Mouse (Mus musculus): ENCODE data around the gene Gpx4.
A peak's percentile ranks its signal among the peaks of the same experiment; 100 is the strongest.

The Gpx4 gene

DNA sequence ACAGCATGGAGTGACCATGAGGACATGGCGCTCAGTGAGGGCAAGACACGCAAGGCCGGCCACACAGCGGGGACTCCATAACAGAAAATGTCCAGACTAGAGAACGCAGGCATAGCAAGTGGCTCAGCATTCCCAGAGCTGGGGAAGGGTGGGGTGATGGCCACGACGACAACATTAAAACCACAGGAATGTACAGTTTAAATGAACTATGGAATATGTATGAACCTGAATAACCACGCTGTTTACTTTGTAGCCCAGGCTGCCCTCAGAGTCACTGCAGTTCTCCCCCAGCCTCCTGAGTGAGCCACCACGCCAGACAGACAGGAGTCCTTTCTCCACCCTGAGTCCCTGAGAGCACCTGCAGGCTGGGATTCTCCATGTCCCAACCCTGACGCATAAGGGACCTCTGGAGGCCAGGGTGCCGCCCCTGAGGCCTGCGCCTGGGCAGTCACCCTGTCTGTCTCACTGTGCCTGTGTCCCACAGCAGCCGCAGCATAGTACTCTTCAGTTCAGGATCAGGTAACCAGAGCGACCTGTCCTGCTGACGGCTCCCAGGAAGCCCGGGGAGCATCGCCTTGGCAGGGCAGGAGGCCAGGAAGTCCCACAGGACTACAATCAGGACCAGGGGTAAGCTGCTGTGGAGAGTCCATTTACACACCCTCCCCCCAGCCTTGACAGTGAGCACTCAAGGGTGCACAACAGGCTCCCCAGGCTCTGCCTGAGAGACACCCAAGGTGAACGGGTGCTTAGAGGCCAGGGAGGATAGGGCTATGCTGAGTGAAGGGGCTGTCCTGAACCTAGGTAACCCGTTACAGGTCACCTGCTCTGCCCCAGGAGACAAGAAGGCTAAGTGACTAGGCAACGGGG lies 25.9 kb downstream of the Gpx4 start:
- DNase-seq (ENCODE audit: extremely low read depth, low read depth, low spot score), result no peak

- peak; percentile 50 for DNase-seq (ENCODE audit: extremely low read depth, low read depth, low spot score)
These were observed 28.0 kb downstream of the Gpx4 start for GRCm38 (mm10) chr10:80074813-80075601.

DNA sequence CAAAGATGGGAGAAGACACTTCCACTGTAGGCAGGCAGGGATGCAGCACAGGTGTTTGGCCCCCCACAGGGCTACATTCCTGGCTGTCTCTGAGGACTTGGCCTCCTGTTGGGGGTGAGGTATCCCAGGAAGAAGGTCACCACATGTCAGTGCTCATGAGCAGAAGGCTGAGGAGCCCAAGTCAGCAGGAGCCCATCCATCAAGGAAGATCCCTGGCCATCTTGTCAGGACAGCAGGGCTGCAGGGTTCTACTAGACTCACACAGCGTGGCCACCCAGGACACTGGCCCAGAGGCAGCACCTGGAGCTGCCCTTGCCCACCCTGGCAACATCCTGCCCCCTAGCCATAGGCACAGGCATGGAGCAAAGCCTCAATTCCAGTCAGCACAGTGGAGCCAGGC lies 29.0 kb downstream of the Gpx4 start:
- DNase-seq (ENCODE audit: extremely low read depth, low read depth, low spot score), result no peak

DNA sequence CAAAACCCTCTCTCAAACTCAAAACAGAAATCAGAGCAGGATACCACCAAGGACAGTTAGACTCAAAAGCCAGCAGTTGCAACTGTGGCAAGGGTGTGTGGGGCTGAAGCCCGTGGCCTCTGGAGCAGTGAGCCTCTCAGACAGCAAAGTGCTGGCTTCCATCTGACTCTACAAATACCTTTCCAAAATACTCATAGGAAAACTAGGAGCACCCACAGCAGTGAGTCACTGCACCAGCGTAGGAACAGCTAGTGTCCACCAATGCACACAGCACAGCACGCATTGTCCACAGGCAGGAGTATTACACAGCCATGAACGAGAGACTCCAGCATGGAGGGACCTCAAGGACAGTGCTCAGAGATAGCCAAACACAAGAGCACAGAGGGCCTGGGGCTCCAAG lies 29.4 kb downstream of the Gpx4 start:
- no peak for DNase-seq (ENCODE audit: extremely low read depth, low read depth, low spot score)

- no peak for DNase-seq (ENCODE audit: extremely low read depth, low read depth, low spot score)
These were observed 30.3 kb downstream of the Gpx4 start for GRCm38 (mm10) chr10:80077312-80077711.

DNA sequence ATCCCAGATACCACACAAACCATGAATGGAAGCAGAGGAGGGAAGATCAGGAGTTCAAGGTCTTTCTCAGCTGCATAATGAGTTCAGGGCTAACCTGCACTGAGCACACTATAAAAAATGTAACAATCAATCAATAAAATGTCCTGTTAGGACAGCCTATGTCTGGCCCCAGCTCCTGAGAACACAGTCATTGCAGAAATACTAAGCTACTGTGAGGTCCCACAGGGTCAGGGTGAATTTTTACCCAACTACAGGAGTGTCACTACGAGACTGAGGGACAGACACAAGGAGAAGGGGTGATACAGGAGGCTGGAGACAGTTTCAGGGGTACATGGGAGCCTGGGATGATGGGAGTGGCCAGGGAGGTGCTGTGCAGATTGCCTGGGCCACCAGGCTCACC lies 31.4 kb downstream of the Gpx4 start:
- no peak for DNase-seq (ENCODE audit: extremely low read depth, low read depth, low spot score)

DNA sequence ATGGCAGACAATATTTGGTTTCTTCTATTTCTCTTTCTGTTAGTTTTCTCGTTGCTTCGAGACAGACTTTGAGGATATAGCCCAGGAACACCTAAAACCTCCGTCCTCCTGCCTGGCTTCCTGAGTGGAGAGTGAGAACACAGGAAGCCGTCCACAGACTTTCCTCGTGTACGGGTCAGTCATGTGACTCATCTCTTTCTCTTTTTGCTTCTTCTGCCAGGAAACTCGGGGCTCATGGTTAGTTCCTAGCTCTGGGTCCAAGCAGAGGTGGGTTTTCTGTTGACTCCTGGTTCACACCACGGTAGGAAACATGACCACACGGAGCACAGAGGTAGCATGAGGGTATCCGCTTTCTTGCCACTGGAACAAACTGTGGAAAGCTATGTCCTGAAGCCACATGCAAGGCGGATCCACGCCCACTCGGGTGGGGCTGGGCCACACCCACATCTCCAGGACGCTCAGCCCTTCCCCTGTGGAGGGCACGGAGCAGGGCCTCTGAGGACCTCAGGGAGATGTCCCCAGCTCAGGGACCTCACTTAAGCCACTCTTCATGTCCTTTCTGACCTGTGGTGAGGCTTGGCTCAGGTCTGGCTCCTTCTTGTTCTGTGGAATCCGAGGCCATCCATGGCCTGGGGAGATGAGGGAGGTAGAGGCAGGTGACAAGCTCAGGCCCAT lies 33.6 kb downstream of the Gpx4 start:
- DNase-seq (ENCODE audit: extremely low read depth, low read depth, low spot score), result no peak

- no peak for DNase-seq (ENCODE audit: extremely low read depth, low read depth, low spot score)
These were observed 34.1 kb downstream of the Gpx4 start for GRCm38 (mm10) chr10:80081075-80081474.

- DNase-seq (ENCODE audit: extremely low read depth, low read depth, low spot score), result peak; percentile 42
These were observed 38.0 kb downstream of the Gpx4 start for GRCm38 (mm10) chr10:80084817-80085487.

DNA sequence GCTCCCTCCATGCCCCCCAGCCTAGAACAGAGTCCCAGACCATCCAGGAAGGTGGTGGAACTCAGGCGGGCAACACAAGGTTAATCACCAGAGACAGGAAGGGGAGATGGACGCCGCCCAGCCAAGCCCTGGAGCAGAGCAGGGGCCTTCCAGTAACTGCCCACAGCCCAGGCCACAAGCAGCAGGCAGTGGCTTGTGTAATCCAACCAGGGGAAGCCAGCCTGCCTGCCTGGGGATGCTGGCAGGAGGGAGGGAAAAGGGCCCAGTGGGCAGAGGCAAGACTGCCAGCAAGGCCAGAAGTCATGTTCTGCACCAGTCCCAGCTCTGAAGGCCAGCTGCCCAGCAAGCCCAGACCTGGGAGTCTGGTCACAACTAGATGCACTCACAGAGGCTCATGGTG lies 39.9 kb downstream of the Gpx4 start:
- no peak for DNase-seq (ENCODE audit: extremely low read depth, low read depth, low spot score)

GRCm38 (mm10) chr10:80087483-80087882 lies 40.5 kb downstream of the Gpx4 start:
- no peak for DNase-seq (ENCODE audit: extremely low read depth, low read depth, low spot score)

GRCm38 (mm10) chr10:80089146-80089545 lies 42.2 kb downstream of the Gpx4 start:
- no peak for DNase-seq (ENCODE audit: extremely low read depth, low read depth, low spot score)

GRCm38 (mm10) chr10:80091527-80091926 lies 44.6 kb downstream of the Gpx4 start:
- DNase-seq (ENCODE audit: extremely low read depth, low read depth, low spot score), result no peak

DNA sequence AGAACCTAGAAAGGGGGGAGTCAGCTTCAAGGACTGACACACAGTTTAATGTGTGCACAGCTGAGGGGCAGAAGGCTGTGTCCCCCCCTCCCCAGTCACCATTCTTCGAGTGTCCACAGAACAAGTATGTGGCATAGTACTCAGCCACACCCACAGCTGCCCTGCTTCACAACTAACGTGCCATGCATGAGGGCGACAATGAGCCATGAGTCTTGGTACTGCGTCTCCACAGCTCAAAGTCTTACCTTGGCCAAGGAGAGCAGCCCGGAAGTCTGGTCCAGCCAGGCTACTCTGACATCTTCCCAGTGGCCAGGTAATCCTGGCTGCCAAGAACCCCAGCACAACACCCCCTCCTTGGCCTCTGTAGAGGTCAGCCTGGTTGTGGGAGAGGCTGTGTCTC lies 45.7 kb downstream of the Gpx4 start:
- no peak for DNase-seq (ENCODE audit: extremely low read depth, low read depth, low spot score)

DNA sequence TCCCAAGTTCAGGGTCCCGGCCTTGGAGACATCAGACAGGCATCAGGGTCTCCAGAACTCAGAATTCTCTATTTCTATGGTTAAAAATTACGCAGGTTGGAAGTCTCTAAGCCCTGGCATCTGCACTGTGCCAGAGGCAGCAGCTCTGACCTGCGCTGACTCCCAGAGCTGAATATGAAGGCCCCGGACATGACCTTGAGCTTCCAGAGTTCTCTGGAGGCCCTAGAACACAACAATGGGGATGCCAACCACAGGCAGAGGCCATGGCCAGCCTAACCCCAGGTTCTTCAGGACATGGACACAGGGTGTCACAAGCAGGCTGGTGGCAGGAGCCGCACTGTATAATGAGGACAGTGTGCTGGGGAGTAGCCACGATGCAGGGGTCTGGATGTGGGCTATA lies 47.1 kb downstream of the Gpx4 start:
- no peak for DNase-seq (ENCODE audit: extremely low read depth, low read depth, low spot score)

DNA sequence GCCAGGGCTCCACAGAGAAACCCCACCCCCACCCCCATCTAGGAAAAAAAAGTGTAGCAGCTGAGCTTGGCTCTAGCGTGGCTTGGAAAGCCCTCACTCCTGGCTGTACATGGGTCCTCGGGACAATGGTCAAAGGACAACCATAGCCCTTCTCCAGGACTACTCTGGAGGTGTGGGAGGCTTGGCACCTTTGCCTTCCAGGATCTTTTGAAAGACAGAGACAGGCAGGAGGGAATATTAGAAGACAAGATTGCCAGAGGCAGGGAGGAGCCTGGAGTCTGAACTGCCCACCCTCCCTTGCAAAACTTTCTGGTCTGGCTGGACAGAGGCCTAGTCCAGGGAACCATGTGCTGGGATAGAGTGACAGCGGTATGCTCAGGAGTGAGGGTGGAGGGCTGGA lies 47.7 kb downstream of the Gpx4 start:
- DNase-seq (ENCODE audit: extremely low read depth, low read depth, low spot score), result no peak

DNA sequence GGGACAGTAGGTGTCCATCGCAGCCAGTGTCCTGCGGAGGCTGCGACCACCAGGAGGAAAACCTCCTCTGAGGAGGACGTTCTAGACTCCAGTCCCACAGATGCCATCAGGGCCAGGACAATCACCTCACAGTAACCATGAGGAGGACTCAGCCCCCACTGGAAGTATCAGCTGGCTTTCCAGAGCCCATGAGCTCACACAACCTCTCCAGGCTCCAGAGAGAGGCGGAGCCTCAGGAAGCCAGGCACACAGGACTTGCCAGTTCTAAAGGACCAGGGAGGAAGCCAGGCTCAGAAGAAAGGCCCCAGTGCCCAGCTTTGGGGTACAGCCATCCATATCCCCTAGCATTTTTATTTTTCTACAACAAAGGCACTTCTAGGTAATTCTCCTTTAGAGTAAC lies 48.6 kb downstream of the Gpx4 start:
- no peak for DNase-seq (ENCODE audit: extremely low read depth, low read depth, low spot score)

GRCm38 (mm10) chr10:80097275-80097674 lies 50.3 kb downstream of the Gpx4 start:
- no peak for DNase-seq (ENCODE audit: extremely low read depth, low read depth, low spot score)

DNA sequence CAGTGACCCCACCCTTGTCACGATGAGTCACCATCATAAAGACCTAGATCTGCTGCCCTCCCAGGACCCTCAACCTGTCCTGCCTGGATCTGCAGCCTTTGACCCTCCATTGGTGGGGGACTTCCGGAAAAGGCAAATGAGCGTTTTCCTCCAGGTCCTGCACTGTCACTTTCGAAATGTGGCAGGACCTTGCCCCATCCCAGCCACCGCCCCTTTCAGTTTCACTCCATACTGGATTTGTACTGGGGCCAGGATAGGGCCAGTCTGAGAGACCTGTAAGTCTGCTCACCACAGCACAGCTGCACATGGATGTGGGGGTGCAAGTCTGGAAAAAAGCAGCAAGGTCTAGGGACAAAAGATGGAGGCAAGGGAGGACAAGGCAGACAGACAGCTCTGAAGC lies 51.7 kb downstream of the Gpx4 start:
- DNase-seq (ENCODE audit: extremely low read depth, low read depth, low spot score), result no peak

DNA sequence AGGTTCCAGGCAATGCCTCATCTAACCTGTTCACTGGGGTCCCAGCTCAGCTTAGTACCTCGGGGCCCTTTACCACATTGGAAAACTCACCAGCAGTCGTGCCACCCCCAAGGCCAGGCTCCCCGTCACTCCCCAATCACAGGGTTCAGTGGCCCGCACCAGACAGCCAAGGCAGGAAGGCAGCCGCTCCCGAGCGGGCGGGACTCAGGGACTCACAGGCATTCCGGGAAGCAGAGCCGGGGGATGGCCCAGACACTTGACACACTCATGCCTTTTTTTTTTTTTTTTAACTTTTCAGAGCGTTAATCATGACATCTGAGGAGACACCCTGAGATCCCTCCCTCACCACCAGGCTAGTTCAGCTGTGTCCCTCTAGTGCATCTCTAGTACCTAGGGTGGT lies 54.0 kb downstream of the Gpx4 start:
- no peak for DNase-seq (ENCODE audit: extremely low read depth, low read depth, low spot score)

GRCm38 (mm10) chr10:80102216-80102915 lies 55.4 kb downstream of the Gpx4 start:
- no peak for DNase-seq (ENCODE audit: extremely low read depth, low read depth, low spot score)
